Mouse (Mus musculus) CH12.LX (cell line): ENCODE measurements around the gene Ispd. TPM values are rescaled to one million over a fixed set of nuclear protein-coding genes. Genes with fewer than 3 reads are reported as not detected.

Experiments used
- DNase-seq: peaks from one replicate; pipeline ENCODE4 v3.0.0-alpha.2; 2013; ENCODE audit errors: extremely low read depth
- H3K27ac ChIP-seq: 2 replicates; pipeline ENCODE4 v1.5.1; 2012; ENCODE audit warnings: low read depth, mild to moderate bottlenecking, control low read depth, moderate library complexity; ENCODE audit not compliant: insufficient read depth
- H3K27me3 ChIP-seq: replicated peaks from 2 replicates; pipeline ENCODE3; 2012; ENCODE audit warnings: inconsistent platforms
- H3K36me3 ChIP-seq, 2 experiments: replicated peaks in 1 of 2; 2 replicates each; pipeline versions ENCODE3 to v1.6.1; 2012; ENCODE audit warnings: inconsistent platforms in 1 of 2, low read length in 1 of 2, mild to moderate bottlenecking in 1 of 2, mixed read lengths in 1 of 2, moderate library complexity in 1 of 2; ENCODE audit not compliant: control insufficient read depth in 1 of 2, insufficient read depth in 1 of 2
- H3K4me1 ChIP-seq, 2 experiments: 2 replicates each; pipeline ENCODE4 v1.6.1; 2012; ENCODE audit warnings: inconsistent platforms in 1 of 2, moderate library complexity in 1 of 2; ENCODE audit not compliant: insufficient read depth in 2 of 2, control insufficient read depth in 1 of 2
- H3K4me2 ChIP-seq: 2 replicates; pipeline ENCODE4 v1.6.1; 2012; ENCODE audit warnings: low read depth, mild to moderate bottlenecking, control low read depth; ENCODE audit not compliant: poor library complexity, insufficient read depth, severe bottlenecking
- H3K4me3 ChIP-seq, 3 experiments: fragments of 150-350 bp in 1 of 3; sonication (generic) in 1 of 3; replicated peaks in 1 of 3; 2 replicates each; pipeline versions ENCODE3 to v1.5.1; 2011 to 2012; ENCODE audit warnings: low read depth in 2 of 3, low read length in 2 of 3, mild to moderate bottlenecking in 2 of 3, moderate library complexity in 2 of 3, control low read depth in 1 of 3, improper control_type of control experiment in 1 of 3, inconsistent platforms in 1 of 3, mixed read lengths in 1 of 3; ENCODE audit not compliant: poor library complexity in 1 of 3
- H3K79me2 ChIP-seq: replicated peaks from 2 replicates; pipeline ENCODE4 v1.6.1; 2012; ENCODE audit warnings: mild to moderate bottlenecking, moderate library complexity; ENCODE audit not compliant: control insufficient read depth, poor library complexity, insufficient read depth, severe bottlenecking; ENCODE audit errors: extremely low read depth
- H3K9ac ChIP-seq: 2 replicates; pipeline ENCODE4 v1.6.1; 2012; ENCODE audit warnings: low read depth, mild to moderate bottlenecking, control low read depth, moderate library complexity; ENCODE audit not compliant: insufficient read depth
- H3K9me3 ChIP-seq: replicated peaks from 2 replicates; pipeline ENCODE3; 2012; ENCODE audit warnings: low read length, inconsistent platforms, mixed read lengths
- CTCF ChIP-seq, 2 experiments: IDR thresholded peaks in 1 of 2; conservative IDR thresholded peaks in 1 of 2; 2 replicates each; pipeline ENCODE4 v1.5.1; 2011 to 2012; ENCODE audit warnings: low read depth in 2 of 2, low read length in 2 of 2, improper control_type of control experiment in 1 of 2, inconsistent platforms in 1 of 2, mild to moderate bottlenecking in 1 of 2, moderate library complexity in 1 of 2
- ELF1 ChIP-seq: IDR thresholded peaks from 2 replicates; pipeline ENCODE4 v1.6.1; 2014; ENCODE audit warnings: low read depth, mild to moderate bottlenecking, inconsistent platforms, low read length, improper control_type of control experiment
- EP300 ChIP-seq: IDR thresholded peaks from 2 replicates; pipeline ENCODE4 v1.6.1; 2011; ENCODE audit warnings: low read length, improper control_type of control experiment
- HCFC1 ChIP-seq: IDR thresholded peaks from 2 replicates; pipeline ENCODE4 v1.6.1; 2012; ENCODE audit warnings: low read depth, mild to moderate bottlenecking, inconsistent platforms, low read length, improper control_type of control experiment
- JUN ChIP-seq: IDR thresholded peaks from 2 replicates; pipeline ENCODE4 v1.6.1; 2011; ENCODE audit warnings: low read depth, mild to moderate bottlenecking, low read length, improper control_type of control experiment, moderate library complexity; ENCODE audit not compliant: insufficient read depth
- KAT2A ChIP-seq: IDR thresholded peaks from 2 replicates; pipeline ENCODE4 v1.6.1; 2012; ENCODE audit warnings: low read length, improper control_type of control experiment, inconsistent platforms; ENCODE audit not compliant: insufficient replicate concordance
- MAX ChIP-seq: IDR thresholded peaks from 2 replicates; pipeline ENCODE4 v1.6.1; 2011; ENCODE audit warnings: low read length, improper control_type of control experiment
- MAZ ChIP-seq: IDR thresholded peaks from 2 replicates; pipeline ENCODE4 v1.6.1; 2012; ENCODE audit warnings: low read depth, mild to moderate bottlenecking, inconsistent platforms, low read length, improper control_type of control experiment, moderate library complexity
- MEF2A ChIP-seq: IDR thresholded peaks from 2 replicates; pipeline ENCODE4 v1.6.1; 2014; ENCODE audit warnings: low read depth, mild to moderate bottlenecking, inconsistent platforms, low read length, improper control_type of control experiment, borderline replicate concordance
- MYC ChIP-seq: IDR thresholded peaks from 2 replicates; pipeline ENCODE4 v1.6.1; 2011; ENCODE audit warnings: low read depth, mild to moderate bottlenecking, improper control_type of control experiment, low read length
- NELFE ChIP-seq: IDR thresholded peaks from 2 replicates; pipeline ENCODE4 v1.6.1; 2011; ENCODE audit warnings: low read depth, low read length, improper control_type of control experiment
- PAX5 ChIP-seq: IDR thresholded peaks from 2 replicates; pipeline ENCODE4 v1.6.1; 2012; ENCODE audit warnings: low read length, inconsistent platforms, mixed read lengths
- POLR2A ChIP-seq: IDR thresholded peaks from 2 replicates; pipeline ENCODE4 v1.6.1; 2011; ENCODE audit warnings: low read depth, mild to moderate bottlenecking, improper control_type of control experiment, low read length
- POLR2AphosphoS2 ChIP-seq: IDR thresholded peaks from 2 replicates; pipeline ENCODE4 v1.6.1; 2011; ENCODE audit warnings: low read depth, low read length, improper control_type of control experiment
- RCOR1 ChIP-seq: conservative IDR thresholded peaks from 2 replicates; pipeline ENCODE4 v1.6.1; 2012; ENCODE audit warnings: low read depth, mild to moderate bottlenecking, inconsistent platforms, low read length, improper control_type of control experiment
- SIN3A ChIP-seq: IDR thresholded peaks from 2 replicates; pipeline ENCODE4 v1.6.1; 2012; ENCODE audit warnings: low read length, improper control_type of control experiment, inconsistent platforms
- SMC3 ChIP-seq: IDR thresholded peaks from 2 replicates; pipeline ENCODE4 v1.6.1; 2011; ENCODE audit warnings: low read depth, low read length, improper control_type of control experiment
- TBP ChIP-seq: conservative IDR thresholded peaks from 2 replicates; pipeline ENCODE4 v1.6.1; 2011; ENCODE audit warnings: low read depth, low read length, improper control_type of control experiment
- TCF12 ChIP-seq: IDR thresholded peaks from 2 replicates; pipeline ENCODE4 v1.6.1; 2014; ENCODE audit warnings: low read depth, mild to moderate bottlenecking, inconsistent platforms, low read length, improper control_type of control experiment
- USF2 ChIP-seq: conservative IDR thresholded peaks from 2 replicates; pipeline ENCODE4 v1.6.1; 2011; ENCODE audit warnings: low read depth, low read length, improper control_type of control experiment
- ZC3H11A ChIP-seq: IDR thresholded peaks from 2 replicates; pipeline ENCODE4 v1.6.1; 2012; ENCODE audit warnings: low read depth, mild to moderate bottlenecking, inconsistent platforms, low read length, improper control_type of control experiment
- ZKSCAN1 ChIP-seq: IDR thresholded peaks from 2 replicates; pipeline ENCODE4 v1.6.1; 2012; ENCODE audit warnings: low read depth, inconsistent platforms, low read length, improper control_type of control experiment, borderline replicate concordance
- ZMIZ1 ChIP-seq: IDR thresholded peaks from 2 replicates; pipeline ENCODE4 v1.6.1; 2012; ENCODE audit warnings: low read depth, mild to moderate bottlenecking, inconsistent platforms, low read length, improper control_type of control experiment
- dilution Hi-C: fragments of 300-500 bp; cut with MboI; formaldehyde crosslinking; loops from 2 replicates; pipeline ENCODE4 v1.14.3; 2020; ENCODE audit warnings: low sequenced_read_pairs; ENCODE audit not compliant: extremely low pct_unique_long_range_greater_than_20kb, extremely low pct_ligation_motif_present
- in situ Hi-C: fragments of 300-500 bp; cut with MboI; formaldehyde crosslinking; loops from 3 replicates; pipeline ENCODE4 v1.14.3; 2019; ENCODE audit warnings: low sequenced_read_pairs, low pct_ligation_motif_present, low pct_unique_long_range_greater_than_20kb, mixed read lengths
- polyA plus RNA-seq: library from polyadenylated mRNA; unstranded; fragments of >175 nt; gene quantifications from 2 replicates; pipeline ENCODE4 v1.2.1, GENCODE M21; 2012; ENCODE audit warnings: low read depth; ENCODE audit not compliant: insufficient read length
- total RNA-seq, 2 experiments: library from RNA; depleted of rRNA; stranded (reverse); fragments of 300-350 nt in 1 of 2; fragments of >200 nt in 1 of 2; gene quantifications; 2 replicates each; pipeline ENCODE4 v1.2.3; 2012 to 2014

The Ispd gene
- total and polyA plus RNA-seq, 3 experiments = 0.51 to 1.8 (median 1.4) TPM

- no peak for DNase-seq
- no peak overlapping the region for H3K27ac ChIP-seq
- TF ChIP-seq KAT2A (no peak), ELF1 (no peak), RCOR1 (no peak), TCF12 (no peak), JUN (no peak), ZC3H11A (no peak), POLR2A (no peak), CTCF (conservative IDR thresholded peaks at IDR 0.05 in 1 of 2, IDR thresholded peaks at IDR 0.05 in 1 of 2; ENCODE audit: low read depth in 2 of 2, low read length in 2 of 2) (no peak), SIN3A (no peak), MAX (no peak)
- H3K4me1 ChIP-seq = no peaks in the 10 kb centered on the region
- H3K36me3 ChIP-seq = no peaks in the 10 kb centered on the region
- H3K4me2 ChIP-seq = no peak overlapping the region
- no peaks in the 10 kb centered on the region for H3K9me3 ChIP-seq
- H3K27me3 ChIP-seq = no peaks in the 10 kb centered on the region
- in situ Hi-C loops (no loop called here), dilution Hi-C loops (no loop called here)
- no peak overlapping the region for H3K4me3 ChIP-seq
- H3K9ac ChIP-seq = no peak overlapping the region
- H3K79me2 ChIP-seq = no peaks in the 10 kb centered on the region
These were observed 251.2 kb downstream of the Ispd start for GRCm38 (mm10) chr12:36632427-36632826.

- no peak for TF ChIP-seq USF2
- no peak for TF ChIP-seq TBP
- no peak for TF ChIP-seq RCOR1
- no peak for TF ChIP-seq JUN
- no peak for TF ChIP-seq MYC
These were observed 266.3 kb downstream of the Ispd start for GRCm38 (mm10) chr12:36647514-36647913.

GRCm38 (mm10) chr12:36662496-36662895 lies 281.2 kb downstream of the Ispd start:
- TF ChIP-seq TCF12 (no peak), ZKSCAN1 (no peak), MEF2A (no peak), POLR2A (no peak), ELF1 (no peak), NELFE (no peak), ZMIZ1 (no peak), MAZ (no peak), HCFC1 (no peak), PAX5 (no peak), POLR2AphosphoS2 (no peak), JUN (no peak), RCOR1 (no peak), MYC (no peak), CTCF (conservative IDR thresholded peaks at IDR 0.05 in 1 of 2, IDR thresholded peaks at IDR 0.05 in 1 of 2; ENCODE audit: low read depth in 2 of 2, low read length in 2 of 2) (no peak), SMC3 (no peak), EP300 (no peak)
- Histone ChIP-seq H3K79me2 (no peaks in the 10 kb centered on the region), H3K9ac (no peak overlapping the region), H3K27me3 (no peaks in the 10 kb centered on the region), H3K9me3 (no peaks in the 10 kb centered on the region), H3K36me3 (no peaks in the 10 kb centered on the region), H3K4me2 (no peak overlapping the region), H3K4me1 (no peaks in the 10 kb centered on the region), H3K27ac (no peak overlapping the region), H3K4me3 (no peak overlapping the region)
- no peak for DNase-seq
- in situ Hi-C loops = no loop called here
- dilution Hi-C loops = no loop called here

More at GRCm38 (mm10) chr12:36647514-36647913, 266.3 kb downstream of the Ispd start:
- no peak for DNase-seq
- H3K9me3 ChIP-seq = no peaks in the 10 kb centered on the region
- no peaks in the 10 kb centered on the region for H3K36me3 ChIP-seq
- H3K4me3 ChIP-seq = no peak overlapping the region
- no peak overlapping the region for H3K9ac ChIP-seq
- in situ Hi-C loops = no loop called here
- dilution Hi-C loops = no loop called here
- no peak overlapping the region for H3K27ac ChIP-seq
- H3K27me3 ChIP-seq = no peaks in the 10 kb centered on the region
- H3K4me1 ChIP-seq = peaks cover 0 to 3% of the 10 kb centered on the region in 2 experiments; a peak in 2 of 4 replicates
- no peaks in the 10 kb centered on the region for H3K79me2 ChIP-seq
- H3K4me2 ChIP-seq = no peak overlapping the region
